Mouse (Mus musculus): ENCODE measurements at regions not wholly inside any gene's neighbourhood (a gene's known extent, or its start where the extent isn't known, plus 50 kb on each side); places are given as distances from the start of the nearest gene placed in this dataset.

- no peak for DNase-seq
Observed at GRCm38 (mm10) chr17:84070596-84070995, 117.2 kb downstream of the Zfp36l2 start.

GRCm38 (mm10) chr17:84067102-84067501, 120.6 kb downstream of the Zfp36l2 start:
- DNase-seq = no peak

- no peak for DNase-seq
Observed at GRCm38 (mm10) chr17:84063791-84064190, 124.0 kb downstream of the Zfp36l2 start.

- DNase-seq = no peak
Observed at GRCm38 (mm10) chr17:84061621-84062020, 126.1 kb downstream of the Zfp36l2 start.

GRCm38 (mm10) chr17:84056469-84056868, 131.3 kb downstream of the Zfp36l2 start:
- no peak for DNase-seq

- no peak for DNase-seq
Observed at GRCm38 (mm10) chr17:84052437-84052836, 135.3 kb downstream of the Zfp36l2 start.

- no peak for DNase-seq
Observed at GRCm38 (mm10) chr17:84051212-84051611, 136.5 kb downstream of the Zfp36l2 start.

GRCm38 (mm10) chr17:84048533-84048932, 139.2 kb downstream of the Zfp36l2 start:
- DNase-seq = no peak

- DNase-seq = no peak
Observed at GRCm38 (mm10) chr17:84047520-84047919, 140.2 kb downstream of the Zfp36l2 start.

- DNase-seq = no peak
Observed at GRCm38 (mm10) chr17:84045812-84046211, 141.9 kb downstream of the Zfp36l2 start.

- DNase-seq = peak; percentile 53
Observed at GRCm38 (mm10) chr17:84044472-84044936, 143.2 kb downstream of the Zfp36l2 start.

GRCm38 (mm10) chr17:84043102-84043501, 144.6 kb downstream of the Zfp36l2 start:
- DNase-seq = no peak

- no peak for DNase-seq
Observed at GRCm38 (mm10) chr17:84039444-84039843, 148.3 kb downstream of the Zfp36l2 start.

GRCm38 (mm10) chr17:84037580-84038304, 150.0 kb downstream of the Zfp36l2 start:
- peak; percentile 92 for DNase-seq

- DNase-seq = no peak
Observed at GRCm38 (mm10) chr17:84036056-84036455, 151.7 kb downstream of the Zfp36l2 start.

GRCm38 (mm10) chr17:84034801-84035200, 152.9 kb downstream of the Zfp36l2 start:
- DNase-seq = no peak

GRCm38 (mm10) chr17:84032441-84032840, 155.3 kb downstream of the Zfp36l2 start:
- no peak for DNase-seq

- no peak for DNase-seq
Observed at GRCm38 (mm10) chr17:84031833-84032232, 155.9 kb downstream of the Zfp36l2 start.

- DNase-seq = no peak
Observed at GRCm38 (mm10) chr17:84031381-84031780, 156.4 kb downstream of the Zfp36l2 start.

- DNase-seq = no peak
Observed at GRCm38 (mm10) chr17:84030699-84031098, 157.0 kb downstream of the Zfp36l2 start.

GRCm38 (mm10) chr17:84028157-84028970, 159.4 kb downstream of the Zfp36l2 start:
- DNase-seq = peak; percentile 86

GRCm38 (mm10) chr17:84027275-84027674, 160.5 kb downstream of the Zfp36l2 start:
- no peak for DNase-seq

- DNase-seq = no peak
Observed at GRCm38 (mm10) chr17:84026110-84026509, 161.6 kb downstream of the Zfp36l2 start.

GRCm38 (mm10) chr17:84022358-84022757, 165.4 kb downstream of the Zfp36l2 start:
- no peak for DNase-seq

Data from kidney, adult 9 months (tissue).